Mouse (Mus musculus): ENCODE measurements at regions not wholly inside any gene's neighbourhood (a gene's known extent, or its start where the extent isn't known, plus 50 kb on each side); places are given as distances from the start of the nearest gene placed in this dataset.
"Not testable (repeated sequence)": the region's sequence is repeated elsewhere in the genome, so short reads cannot be mapped to it uniquely, and the experiment has no call there.

DNA sequence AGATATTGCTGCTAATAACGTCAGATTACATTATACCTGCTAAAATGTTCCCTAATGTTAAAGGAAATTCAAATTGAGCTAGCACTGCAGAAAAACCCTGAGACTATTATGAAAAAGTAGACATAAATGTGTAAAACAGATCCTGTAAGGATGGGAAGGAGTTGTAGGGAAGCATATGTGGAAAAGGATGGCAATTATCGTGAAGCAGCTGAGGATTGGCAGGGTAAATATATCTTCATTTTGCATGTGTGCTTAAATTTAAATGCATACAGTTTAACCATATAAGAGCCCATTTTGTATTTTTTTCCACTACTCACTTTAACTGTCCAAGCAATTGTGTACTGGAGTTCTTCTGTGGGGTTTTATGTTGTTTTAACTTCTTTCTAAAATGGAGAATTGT lies 1751.9 kb downstream of the Cntnap5b start:
- DNase-seq (ENCODE audit: low spot score) = no peak

DNA sequence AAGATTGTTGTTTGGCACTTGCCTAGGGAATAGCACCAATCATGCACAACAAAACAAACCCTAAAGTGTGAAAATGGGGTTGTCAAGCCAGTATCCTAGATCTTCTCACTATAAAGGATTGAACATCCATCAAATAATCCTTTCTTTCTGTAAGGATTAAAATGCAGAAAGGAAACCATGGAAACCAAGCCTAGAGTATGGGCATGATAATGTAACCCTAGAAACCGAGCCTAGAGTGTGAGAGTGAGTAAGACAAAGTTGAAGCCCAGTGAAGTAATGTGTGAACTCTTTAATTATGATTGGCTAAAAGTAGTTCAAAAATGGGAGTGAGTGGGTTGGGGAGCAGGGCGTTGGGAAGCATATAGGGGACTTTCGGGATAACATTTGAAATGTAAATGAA lies 1757.4 kb downstream of the Cntnap5b start:
- DNase-seq (ENCODE audit: low spot score) = no peak

DNA sequence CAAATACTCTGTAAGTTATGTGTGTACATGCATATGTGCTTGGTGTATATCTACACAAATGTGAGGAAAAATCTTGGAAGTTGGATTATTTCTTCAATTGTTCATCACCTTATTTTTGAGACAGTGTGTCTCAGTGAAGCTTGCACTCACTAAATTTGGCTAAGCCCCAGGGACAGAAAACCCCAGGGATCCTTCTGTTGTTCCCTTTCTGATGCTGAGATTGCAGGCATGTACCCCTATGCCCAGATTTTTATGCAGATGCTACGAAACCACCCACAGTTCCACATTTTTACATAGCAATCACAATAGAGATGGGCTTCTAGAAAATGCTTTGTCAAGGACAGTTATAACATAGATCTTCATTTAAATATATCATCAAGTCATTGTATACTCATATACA lies 1799.7 kb downstream of the Cntnap5b start:
- DNase-seq (ENCODE audit: low spot score) = peak; percentile 44

DNA sequence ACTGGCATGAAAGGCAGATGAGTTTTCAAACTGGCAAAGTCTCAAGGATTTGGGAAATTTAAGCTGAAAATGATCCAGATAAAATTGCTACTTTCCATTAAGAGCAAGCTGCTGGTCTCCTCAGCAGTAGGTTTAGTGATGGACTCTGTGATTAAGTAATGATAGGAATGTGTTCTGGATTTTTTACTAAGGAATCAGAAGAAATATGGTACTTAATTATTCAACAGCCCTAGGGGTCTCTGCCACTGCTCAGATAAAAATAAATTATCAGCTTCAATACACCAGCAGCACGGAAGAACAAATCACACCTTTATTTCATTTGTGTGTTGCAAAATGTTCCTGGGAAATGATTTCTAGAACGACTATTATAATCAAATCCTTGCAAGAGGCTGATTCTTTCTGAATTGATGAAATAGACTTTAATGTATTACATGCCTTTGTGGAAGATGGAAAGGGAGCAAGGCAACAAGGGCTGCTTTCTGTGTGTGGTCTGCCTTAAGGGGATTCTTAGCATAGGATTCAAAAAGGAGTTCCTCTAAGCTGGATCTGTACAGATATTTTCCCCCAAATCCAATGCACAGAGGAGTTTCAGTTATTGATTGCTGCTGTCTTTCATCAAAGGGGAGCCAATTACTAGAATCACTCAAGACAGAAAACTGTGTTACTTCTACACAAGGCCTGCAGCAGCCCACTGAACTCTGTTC lies 1812.9 kb downstream of the Cntnap5b start:
- DNase-seq (ENCODE audit: low spot score) = no peak

DNA sequence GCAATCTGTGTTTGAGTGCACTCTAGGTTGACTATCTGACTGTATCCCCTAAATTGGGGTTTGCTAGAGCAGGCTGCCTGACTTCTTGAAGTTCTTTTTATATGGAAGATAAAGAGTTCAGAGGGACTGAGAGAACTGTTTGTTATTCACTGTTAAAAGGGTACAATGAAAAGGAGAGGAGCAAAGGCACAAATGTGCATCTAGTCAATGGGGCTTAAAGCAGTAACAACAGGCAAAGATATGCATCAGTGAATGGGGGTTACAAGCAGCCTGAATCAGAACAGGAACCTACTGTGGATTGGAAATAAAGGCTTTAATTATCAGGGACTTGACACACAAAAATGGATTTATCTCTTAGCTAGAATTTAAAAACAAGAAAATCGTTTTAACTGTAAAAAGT lies 1855.9 kb downstream of the Cntnap5b start:
- DNase-seq (ENCODE audit: low spot score) = no peak

DNA sequence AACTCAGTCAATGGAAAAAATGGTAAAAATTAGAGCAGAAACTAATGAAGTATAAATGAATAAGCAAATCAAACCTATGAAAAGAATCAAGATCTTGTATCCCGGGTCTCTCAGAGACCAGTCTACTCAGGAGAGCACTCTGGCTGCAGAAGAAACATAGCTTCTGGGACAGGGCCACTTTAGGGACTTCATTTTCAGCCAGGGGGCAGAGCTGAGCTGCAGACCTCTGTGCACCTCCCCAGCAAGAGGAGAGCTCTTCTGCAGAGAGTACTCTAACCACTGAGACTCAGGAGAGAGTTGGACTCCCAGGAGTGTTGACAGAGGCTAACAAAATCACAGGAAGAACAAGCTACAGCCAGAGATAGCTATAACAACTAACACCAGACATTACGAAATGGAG lies 1856.4 kb downstream of the Cntnap5b start:
- DNase-seq (ENCODE audit: low spot score) = no peak

DNA sequence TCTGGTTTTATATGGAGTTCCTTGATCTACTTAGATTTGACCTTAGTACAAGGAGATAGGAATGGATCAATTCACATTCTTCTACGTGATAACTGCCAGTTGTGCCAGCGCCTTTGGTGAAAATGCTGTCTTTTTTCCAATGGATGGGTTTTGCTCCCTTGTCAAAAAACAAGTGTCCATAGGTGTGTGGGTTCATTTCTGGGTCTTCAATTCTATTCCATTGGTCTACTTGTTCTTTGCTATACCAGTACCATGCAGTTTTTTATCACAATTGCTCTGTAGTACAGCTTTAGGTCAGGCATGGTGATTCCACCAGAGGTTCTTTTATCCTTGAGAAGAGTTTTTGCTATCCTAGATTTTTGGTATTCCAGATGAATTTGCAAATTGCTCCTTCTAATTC lies 1891.7 kb downstream of the Cntnap5b start:
- not testable (repeated sequence) for DNase-seq (ENCODE audit: low spot score)

DNA sequence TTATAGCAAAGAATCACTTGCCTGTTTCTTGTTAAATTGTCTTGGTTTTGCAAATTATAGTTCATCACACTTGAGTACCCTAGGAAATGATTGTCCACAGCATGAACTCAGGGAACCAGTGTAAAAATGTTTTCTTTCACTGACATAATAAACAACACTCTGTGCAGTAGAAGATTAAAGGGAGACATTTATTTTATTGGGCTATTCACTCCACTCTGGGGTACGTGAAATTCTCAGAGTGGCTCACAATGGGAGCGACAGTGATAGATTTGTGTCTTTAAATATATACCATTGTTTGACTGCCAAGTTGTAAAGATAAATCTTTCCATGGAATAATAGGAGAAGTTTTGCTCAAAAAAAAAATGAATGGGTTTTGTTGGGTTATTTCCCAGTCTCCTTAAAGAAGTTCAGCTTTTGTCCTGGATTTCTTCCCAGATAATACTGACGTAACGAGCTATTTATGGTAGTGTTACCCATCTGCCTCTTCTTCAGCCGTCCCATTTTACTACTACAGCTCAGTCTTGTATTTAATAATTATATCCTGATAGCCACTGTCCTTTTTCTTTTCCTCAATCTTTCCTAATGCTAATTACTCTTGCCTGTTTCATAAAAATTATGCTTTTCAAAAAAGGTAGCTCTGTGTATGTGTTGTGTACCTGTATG lies 1911.3 kb downstream of the Cntnap5b start:
- no peak for DNase-seq (ENCODE audit: low spot score)

DNA sequence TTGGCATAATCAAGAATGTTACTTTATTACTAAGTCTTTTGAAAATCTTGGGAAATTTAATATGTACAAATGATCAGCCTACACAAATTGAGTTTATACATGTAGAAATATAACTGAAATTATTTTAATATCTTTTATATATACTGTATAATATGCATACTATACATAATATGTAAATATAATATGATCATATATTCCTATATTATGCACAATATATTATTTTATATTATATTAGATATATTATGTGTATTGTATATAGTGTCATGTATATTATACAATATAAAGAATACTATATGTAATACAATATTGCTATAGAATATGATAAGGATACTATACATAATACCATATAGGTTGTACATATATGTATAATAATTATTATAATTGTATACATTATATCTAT lies 1912.4 kb downstream of the Cntnap5b start:
- DNase-seq (ENCODE audit: low spot score) = no peak

All from layer of hippocampus, adult 11-12 months (tissue).